Mouse (Mus musculus) adrenal gland, postnatal 10 days (tissue): ENCODE measurements around the gene Elovl1. TPM values are rescaled to one million over a fixed set of nuclear protein-coding genes. Genes with fewer than 3 reads are reported as not detected.
A peak's percentile ranks its signal among the peaks of the same experiment; 100 is the strongest.

ENCODE experiments used
- DNase-seq: peaks from one replicate; pipeline ENCODE4 v3.0.0; 2021; ENCODE audit warnings: mixed read lengths
- total RNA-seq, 2 experiments: library from RNA; stranded (reverse); gene quantifications; 2 replicates each; pipeline ENCODE4 v1.2.3; 2021

The Elovl1 gene
- total RNA-seq, 2 experiments from 2014 or later = 53.2 to 56.5 TPM

DNA sequence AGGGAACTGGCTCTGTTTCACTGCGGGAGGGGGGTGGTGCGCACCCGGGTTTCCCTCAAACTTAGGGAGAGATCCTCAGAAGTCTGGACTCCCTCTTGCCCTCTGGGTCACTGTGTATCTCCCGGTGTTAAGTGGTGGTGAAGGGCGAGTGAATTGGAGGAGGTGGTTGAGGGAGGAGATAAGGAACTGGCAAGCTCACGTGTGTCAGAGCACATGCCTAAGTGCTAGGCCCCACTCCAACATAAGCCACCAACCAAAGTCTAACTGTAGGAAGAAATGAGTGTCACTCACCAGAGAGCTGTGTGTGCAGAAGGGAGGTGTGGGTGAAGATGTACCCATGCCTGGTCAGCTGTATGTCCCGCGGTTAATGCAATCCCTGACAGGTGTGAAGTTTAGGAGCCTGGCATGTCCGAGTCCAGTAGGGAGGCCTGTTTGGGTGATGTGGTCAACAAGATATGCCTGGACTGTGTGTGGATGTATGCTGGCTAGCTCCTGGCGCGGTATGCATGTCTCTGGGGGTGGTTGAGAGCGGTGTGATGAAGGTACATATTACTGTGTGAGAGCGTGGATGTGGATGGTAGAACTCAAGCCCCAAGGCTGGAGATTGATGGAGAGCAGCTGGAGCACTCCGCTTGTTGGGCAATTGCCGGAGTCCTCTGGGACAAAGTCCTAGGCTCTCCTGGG lies 780 bp downstream of the Elovl1 start:
- DNase-seq = peak; percentile 27

DNA sequence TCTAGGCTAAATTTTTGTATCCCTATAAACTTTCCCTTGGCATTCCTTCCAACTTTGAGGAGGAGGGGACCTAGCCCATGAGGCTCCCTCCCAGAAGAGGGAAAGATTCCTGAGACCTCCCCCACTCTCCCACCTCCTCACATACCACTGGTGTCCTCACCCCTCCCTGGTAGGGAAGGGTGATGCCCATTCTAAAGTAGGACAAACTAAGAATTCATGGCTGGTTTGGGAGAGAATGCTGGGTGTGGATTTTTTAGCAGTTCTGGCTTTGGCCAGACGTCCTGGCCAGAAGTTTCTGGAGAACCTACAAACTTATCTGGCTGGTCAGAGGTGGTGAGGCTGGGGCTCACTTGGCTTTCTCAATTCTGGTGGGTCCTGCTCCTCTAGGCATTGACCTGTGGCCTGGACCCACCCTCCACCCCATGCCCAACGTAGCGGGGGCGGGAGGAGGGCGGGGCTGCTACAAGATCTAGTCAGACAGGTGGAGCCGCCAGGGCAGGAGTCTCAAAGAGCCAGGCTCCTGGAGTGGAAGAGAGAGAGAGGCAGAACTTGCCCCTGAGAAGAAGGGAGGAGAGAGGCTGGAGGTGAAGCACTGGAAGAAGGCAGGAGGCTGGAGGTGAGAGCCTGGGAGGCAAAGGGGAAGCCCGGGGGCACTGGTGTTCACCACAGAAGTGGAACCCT lies 1.5 kb downstream of the Elovl1 start:
- peak; percentile 11 for DNase-seq

DNA sequence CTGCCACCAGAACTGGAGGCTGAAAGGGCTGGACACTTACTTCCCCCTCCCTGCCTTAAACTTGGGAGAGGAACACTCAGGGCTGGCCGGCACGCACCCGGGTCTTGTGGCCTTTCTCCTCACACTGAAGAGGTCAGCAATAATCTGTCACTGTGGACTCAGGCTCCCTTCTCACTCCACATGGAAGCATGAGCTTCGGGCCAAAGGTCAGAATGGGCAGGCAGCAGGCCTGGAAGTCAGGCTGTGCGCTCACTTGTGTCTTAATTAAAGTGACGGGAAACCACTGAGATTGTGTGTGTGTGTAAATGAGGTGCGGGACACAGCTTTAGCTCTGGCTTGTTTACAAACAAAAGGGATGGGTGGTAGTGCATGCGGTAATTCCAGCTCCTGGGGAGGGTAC lies 4.4 kb downstream of the Elovl1 start:
- DNase-seq = no peak

DNA sequence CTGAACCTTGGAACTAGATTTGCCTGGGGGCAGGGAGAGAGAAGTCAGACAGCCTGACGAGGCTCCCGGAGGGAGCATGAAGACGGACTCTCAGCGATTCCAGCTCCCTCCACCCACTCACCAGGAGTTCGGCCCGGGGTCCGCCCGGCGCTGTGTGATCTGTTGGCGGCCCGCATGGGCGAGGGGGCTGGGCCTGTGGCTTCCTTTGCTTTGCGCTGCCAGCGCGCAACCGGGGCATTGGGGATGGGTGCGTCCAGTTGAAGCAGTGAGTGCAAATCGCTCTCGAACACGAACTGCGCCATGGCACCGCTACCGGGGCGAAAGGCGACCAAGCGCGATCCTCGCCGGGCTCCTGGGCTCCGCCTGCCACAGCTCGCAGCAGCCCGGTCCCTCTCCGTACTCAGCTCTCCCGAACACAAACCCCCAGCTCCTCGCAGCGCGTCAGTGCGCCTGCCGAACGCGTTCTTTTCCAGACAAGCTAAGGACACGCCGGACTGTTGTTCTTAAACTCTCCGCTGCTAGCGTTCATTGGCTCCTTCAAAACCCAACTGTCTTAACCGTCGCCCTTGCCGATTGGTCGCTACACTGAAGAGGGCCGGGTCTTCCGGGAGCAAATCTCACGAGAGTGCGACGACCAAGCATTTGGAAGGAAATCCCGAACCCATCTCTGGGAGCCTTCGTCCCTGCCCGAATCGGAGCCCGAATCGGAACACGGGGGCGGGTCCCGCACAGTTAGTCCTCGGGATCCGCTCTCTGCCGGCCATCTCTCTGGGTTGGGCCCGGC lies 9.1 kb downstream of the Elovl1 start, which contains the start of gene Cdc20:
Gene Cdc20, minus strand, starts transcription at position 533 of the 784 bp plus-strand sequence.
- peak; percentile 93 for DNase-seq

DNA sequence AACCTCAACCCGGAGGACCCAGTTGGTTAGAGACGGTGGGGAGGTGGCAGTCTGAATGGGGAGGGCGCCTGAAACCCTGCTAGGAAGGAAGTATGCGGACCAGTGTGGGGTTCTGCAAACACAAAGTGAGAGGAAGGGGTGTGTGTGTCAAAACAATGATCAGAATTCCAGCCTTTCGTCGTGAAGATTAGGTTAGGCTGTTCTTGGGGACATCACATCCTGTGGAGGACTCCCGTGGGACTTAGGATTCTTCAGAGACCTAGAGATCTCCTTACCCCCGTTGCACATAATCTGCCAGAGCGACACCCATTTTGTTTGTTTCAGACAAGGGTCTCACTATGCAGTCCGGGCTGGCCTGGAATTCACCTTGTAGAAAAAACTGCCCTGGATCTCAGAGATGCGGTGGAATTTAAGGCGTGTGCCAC lies 9.9 kb downstream of the Elovl1 start:
- DNase-seq = peak; percentile 34

DNA sequence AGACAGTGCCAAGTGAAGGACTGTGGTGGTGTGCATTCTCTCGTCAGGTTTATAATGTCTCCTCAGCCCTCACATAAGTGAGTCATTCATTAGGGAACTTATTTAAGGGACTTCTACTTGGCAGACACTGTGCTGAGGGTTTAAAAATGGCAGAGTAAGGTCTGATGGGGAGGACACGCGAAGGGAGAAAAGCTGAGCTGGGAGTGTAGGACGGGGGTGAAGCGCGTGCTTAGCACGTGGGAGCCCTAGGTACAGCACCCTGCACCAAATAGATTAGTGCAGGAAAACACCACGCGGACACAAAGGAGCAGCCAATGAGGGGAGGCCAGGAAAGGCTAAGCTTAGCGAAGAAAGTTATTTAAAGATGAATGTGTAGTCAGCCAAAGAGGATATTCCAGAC lies 17.2 kb downstream of the Elovl1 start:
- no peak for DNase-seq

DNA sequence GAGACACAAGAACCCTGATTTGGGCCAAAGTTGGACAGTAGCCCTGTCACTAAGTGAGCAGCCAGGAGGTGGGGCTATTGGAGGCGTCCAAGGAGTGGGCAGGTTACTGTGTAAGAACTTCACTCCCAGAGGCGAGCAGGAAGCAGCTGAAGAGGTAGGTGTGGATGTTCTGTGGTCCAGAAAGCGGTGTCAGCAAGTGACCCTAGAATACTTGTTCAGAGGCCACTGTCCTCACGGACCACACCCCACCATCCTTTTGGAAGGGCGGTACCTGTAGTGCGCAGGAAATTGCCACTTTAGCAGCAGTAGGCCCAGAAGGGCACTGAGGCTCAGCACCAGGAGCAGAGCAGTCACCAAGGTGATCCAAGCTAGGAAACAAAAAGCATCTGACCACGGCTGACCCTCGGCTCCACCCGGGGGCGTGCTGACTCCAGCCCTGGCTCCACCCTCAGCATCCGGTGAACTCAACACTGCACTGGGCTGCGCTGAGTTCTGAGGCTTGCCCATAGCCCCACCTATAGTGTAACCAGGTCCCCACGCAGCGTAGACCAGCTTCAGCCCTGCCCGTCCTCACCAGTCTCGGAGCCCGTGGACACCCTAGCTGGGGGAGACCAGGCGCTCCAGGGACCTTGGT lies 18.0 kb downstream of the Elovl1 start:
- peak; percentile 52 for DNase-seq

DNA sequence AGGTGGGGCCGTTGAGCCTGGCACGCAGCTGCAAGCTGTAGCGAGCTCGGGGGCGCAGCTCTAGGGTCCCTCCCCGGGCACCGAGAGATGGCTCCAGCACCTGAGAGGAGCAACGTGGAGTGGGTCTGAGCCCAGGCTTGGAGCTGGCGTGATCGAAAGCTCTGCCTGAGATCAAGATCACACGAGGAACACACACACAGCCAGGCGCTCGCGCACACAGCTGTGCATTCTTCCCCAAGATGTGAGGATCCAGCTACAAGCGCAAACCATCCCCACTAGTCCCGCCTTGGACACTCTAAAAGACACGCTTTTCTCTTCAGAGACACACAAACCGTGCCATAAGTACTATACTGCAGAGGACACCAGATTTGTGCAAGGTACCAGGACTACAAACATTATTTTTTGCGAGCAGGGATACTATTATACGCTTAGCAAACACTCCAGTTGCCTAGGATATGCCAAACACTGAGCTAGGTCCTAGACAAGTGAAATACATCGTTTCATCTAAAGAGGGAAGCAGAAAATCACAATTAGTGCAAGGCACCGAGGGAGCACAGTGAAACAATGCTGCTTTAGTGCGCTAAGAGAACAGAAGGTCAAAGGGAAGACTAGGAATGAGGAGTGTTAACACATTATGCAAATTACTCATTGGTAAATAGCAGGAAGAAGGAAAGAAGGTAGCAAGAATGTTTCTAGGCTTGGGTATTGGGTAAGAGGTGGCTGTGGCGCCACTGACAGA lies 18.7 kb downstream of the Elovl1 start:
- no peak for DNase-seq

DNA sequence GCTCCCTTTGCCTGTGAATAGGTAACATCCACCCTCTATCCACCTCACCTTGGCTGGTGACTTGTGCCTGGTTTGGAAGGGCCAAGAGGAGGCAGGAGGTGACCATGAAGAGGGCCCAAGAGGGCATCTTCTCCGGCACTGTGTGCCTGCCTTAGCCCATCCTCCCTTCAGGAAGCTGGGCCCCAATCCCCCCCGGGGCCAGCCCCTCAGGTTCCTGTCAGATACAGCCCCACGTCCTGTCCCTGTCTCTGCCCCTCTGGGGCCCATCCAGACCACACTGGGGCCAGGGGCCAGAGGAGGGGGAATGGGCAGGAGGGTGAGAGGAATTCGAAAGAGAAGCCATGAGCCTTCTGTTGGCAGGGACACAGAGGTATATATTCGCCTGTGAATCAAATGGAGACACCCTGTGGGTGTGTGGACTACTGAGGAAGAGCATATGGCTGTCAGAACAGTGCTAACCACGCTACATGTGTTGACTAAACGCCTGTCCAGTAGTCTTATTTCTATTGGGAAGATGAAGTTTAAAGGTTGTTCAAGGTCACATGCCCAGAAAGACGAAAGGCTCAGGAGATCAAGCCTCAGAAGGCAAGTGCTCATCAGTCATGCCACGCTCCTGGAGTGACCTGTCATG lies 29.6 kb downstream of the Elovl1 start, which contains the start of gene Mpl:
Gene Mpl, minus strand, starts transcription at position 169 of the 631 bp plus-strand sequence.
- no peak for DNase-seq

DNA sequence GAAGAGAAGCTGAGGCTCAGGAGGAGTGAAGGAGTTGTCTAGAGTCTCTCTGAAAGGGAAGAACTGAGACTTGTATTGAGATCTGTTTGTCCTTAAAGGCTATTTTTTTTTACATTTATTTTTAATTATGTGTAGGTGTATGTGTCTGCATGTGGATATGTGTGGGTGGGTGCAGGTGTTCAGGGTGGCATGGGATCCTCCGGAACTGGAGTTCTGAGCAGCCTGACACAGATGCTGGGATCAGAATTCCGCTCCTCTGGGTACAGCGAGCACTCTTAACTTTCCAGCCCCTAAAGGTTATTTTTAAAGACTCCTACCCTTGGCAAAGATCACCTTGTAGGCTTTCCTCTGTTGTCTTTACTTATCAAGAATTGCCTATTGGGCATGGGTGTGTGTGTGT lies 37.1 kb downstream of the Elovl1 start:
- DNase-seq = no peak

DNA sequence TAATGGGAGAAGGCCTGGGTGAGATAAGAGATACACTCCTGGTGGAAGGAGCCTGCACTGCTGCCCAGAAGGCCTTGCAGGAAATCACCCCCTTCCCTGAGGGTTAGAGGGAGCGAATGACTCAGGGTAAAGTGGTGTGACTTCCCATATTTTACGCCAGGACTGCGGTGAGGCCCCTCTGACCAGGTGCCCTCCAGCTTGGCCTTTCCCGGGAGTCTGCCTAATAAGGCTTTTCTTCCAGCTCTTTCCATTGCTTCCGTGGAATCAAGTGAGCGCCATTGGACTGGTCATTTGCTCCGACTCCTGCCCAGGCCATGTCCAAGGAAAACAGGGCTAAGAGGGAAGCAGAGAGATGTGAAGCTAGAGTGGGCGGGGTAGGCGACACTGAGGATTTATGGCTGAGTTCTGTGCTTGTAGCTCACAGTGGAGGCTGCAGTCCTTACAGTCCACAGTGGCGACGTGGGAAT lies 37.8 kb downstream of the Elovl1 start:
- peak; percentile 19 for DNase-seq

DNA sequence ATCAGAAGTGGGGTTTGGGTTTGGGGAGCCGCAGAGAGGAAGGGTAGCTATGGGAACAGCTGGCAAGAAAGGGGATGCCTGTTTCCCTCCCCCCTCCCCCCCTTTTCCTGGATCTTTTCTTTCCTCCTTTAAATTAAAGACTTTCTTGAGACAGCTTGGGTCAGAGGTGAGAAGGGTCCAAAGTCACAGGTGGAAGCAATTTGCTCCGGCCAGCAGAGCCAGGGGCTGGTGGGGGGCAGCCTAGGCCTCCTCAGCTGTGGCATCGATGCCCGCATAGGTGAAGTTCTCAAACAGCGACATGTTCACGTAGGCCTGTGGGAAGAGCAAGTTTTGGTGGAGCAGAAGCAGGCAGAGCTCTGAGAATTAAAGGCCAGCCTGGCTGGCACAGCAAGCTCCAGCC lies 43.4 kb downstream of the Elovl1 start:
- no peak for DNase-seq

DNA sequence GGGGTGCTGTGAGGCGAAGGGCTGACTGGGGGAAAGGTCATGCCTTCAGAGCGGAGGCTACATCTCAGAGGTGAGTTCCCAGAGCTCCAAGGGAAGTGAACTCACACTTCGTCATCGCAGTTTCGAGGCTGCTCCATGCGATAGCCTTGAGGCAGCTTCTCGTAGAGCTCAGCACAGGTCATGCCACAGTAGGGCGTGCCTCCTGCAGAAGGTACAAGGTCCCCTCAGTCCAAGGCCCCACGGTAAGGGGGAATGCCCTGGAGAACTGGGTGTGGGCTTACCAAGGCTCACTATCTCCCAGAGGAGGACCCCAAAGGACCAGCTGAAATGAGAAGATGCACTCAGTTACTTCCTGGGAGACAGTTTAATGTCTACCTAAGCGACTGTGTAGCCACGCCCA lies 44.8 kb downstream of the Elovl1 start:
- DNase-seq = no peak

DNA sequence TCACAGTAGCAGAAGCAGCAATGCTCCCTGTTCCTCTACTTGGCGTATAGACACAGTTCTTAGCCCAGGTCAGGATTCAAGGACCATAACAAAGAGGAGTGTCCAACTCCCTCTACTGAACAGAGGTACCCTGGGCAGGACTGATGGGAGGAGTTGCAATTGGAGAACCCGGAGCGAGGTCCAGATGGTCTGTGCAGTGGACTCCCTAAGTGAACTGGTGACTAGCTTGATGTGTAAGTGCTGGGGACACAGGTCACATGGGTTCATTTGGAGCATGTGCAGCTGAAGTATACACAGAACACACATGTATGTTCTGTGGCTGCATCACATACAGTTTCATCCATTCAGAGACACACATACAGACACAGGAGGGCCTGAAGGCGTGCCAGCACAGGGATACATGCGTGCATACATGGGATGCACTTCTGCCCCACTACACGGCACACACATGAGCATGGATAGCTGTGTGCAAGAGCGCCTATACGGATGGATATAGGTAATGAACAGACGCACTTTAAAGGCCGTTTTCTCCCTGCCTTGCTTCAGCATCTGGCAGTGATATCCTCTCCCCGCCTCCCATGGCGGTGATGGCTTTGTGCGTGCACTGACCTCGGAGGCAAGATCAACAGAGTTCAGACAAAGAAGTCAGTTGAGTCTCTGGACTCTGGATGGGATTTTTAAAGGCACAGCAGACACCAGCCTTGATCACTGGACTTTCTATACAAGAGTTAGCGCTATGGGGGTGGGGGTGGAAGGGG lies 49.1 kb downstream of the Elovl1 start:
- no peak for DNase-seq

Other genes with a start within 250 kb of the Elovl1 start
- 10 to 100 TPM; 34.6 to 47.5 TPM for gene Kdm4a, start 248.1 kb upstream of the Elovl1 start, total RNA-seq
- gene Ptprf, start 136.7 kb upstream of the Elovl1 start, total RNA-seq = 10 to 100 TPM; 66.0 to 69.3 TPM
- gene Szt2, start 18.8 kb upstream of the Elovl1 start, total RNA-seq = 10 to 100 TPM; 13.1 to 26.3 TPM
- 10 to 100 TPM; 63.3 to 73.5 TPM for gene Med8, start 18.8 kb upstream of the Elovl1 start, total RNA-seq
- gene Cdc20, start 9.3 kb downstream of the Elovl1 start, total RNA-seq = 10 to 100 TPM; 23.2 to 28.9 TPM
- under 1 TPM; 0.15 to 0.30 TPM for gene Mpl, start 29.4 kb downstream of the Elovl1 start, total RNA-seq
- gene Tie1, start 62.0 kb downstream of the Elovl1 start, total RNA-seq = 10 to 100 TPM; 67.3 to 74.7 TPM
- 1 to 10 TPM; 2.6 to 4.0 TPM for gene 2610528J11Rik, start 98.9 kb downstream of the Elovl1 start, total RNA-seq
- 1 to 10 TPM; 1.3 to 1.6 TPM for gene Tmem125, start 116.0 kb downstream of the Elovl1 start, total RNA-seq
- not detected for gene Cfap57, start 192.7 kb downstream of the Elovl1 start, total RNA-seq
- gene Ebna1bp2, start 192.7 kb downstream of the Elovl1 start, total RNA-seq = 10 to 100 TPM; 70.6 to 71.1 TPM
- gene Olfr62, start 230.9 kb downstream of the Elovl1 start, total RNA-seq = not detected